Mouse (Mus musculus) liver, embryonic 13.5 days (tissue): ENCODE data around the gene Irgq. TPM values are rescaled to one million over a fixed set of nuclear protein-coding genes. Genes with fewer than 3 reads are reported as not detected.

ENCODE experiments used
- ATAC-seq: fragments of 200-750 bp; cut with Nextera tagmentation; 2 replicates; pipeline ENCODE4 v1.8.0; 2017; ENCODE audit warnings: low read depth, mild to moderate bottlenecking, moderate number of reproducible peaks, moderate library complexity
- DNase-seq: peaks from one replicate; pipeline ENCODE4 v3.0.0; 2022
- H3K27ac ChIP-seq: fragments of 300-500 bp; sonication (generic); 2 replicates; pipeline ENCODE4 v1.5.1; 2015; ENCODE audit warnings: moderate library complexity, mild to moderate bottlenecking, inconsistent platforms
- H3K27me3 ChIP-seq: fragments of 300-500 bp; sonication (generic); 2 replicates; pipeline ENCODE4 v1.6.1; 2015; ENCODE audit warnings: mild to moderate bottlenecking, inconsistent platforms
- H3K36me3 ChIP-seq: fragments of 300-500 bp; sonication (generic); 2 replicates; pipeline ENCODE4 v1.6.1; 2015; ENCODE audit warnings: mild to moderate bottlenecking, inconsistent platforms
- H3K4me1 ChIP-seq: fragments of 300-500 bp; sonication (generic); replicated peaks from 2 replicates; pipeline ENCODE4 v1.6.1; 2015; ENCODE audit warnings: inconsistent platforms
- H3K4me2 ChIP-seq: fragments of 300-500 bp; sonication (generic); 2 replicates; pipeline ENCODE4 v1.6.1; 2015; ENCODE audit warnings: inconsistent platforms, mild to moderate bottlenecking, moderate library complexity
- H3K4me3 ChIP-seq: fragments of 300-500 bp; sonication (generic); replicated peaks from 2 replicates; pipeline ENCODE4 v1.5.1; 2015; ENCODE audit warnings: mild to moderate bottlenecking, inconsistent platforms
- H3K9ac ChIP-seq: fragments of 300-500 bp; sonication (generic); 2 replicates; pipeline ENCODE4 v1.6.1; 2015; ENCODE audit warnings: mild to moderate bottlenecking, inconsistent platforms
- H3K9me3 ChIP-seq: fragments of 300-500 bp; sonication (generic); replicated peaks from 2 replicates; pipeline ENCODE4 v1.6.1; 2016; ENCODE audit warnings: inconsistent platforms
- WGBS: fragments of 180-500 bp; shearing (Covaris S2); methylation state at CpG from one replicate; pipeline ENCODE4 v1.1.7; 2015; ENCODE audit not compliant: insufficient replicate concordance; 5-methylcytosine and 5-hydroxymethylcytosine counted together
- polyA plus RNA-seq: library from polyadenylated mRNA; unstranded; fragments of >200 nt; fragmentation: Nextera tagmentation; extraction: Ambion mirVana; gene quantifications from 2 replicates; pipeline ENCODE4 v1.2.1, GENCODE M21; 2015

Gene Irgq
- polyA plus RNA-seq, 1 experiment from 2014 or later, result 0.99 TPM

- H3K36me3 ChIP-seq, result peaks cover 33% of the 10 kb centered on the region
- peak overlapping the region; percentile 83 for H3K4me3 ChIP-seq
- H3K4me2 ChIP-seq, result peak overlapping the region; percentile 78
- H3K9me3 ChIP-seq, result 0 out of 2 replicates have a peak, but pooled peaks cover 4% of the 10 kb centered on the region
- 26% methylated on average over 13 of the region's 13 CpGs for WGBS
- no peak for ATAC-seq
- peak overlapping the region; percentile 87 for H3K9ac ChIP-seq
- no peak for DNase-seq
- H3K4me1 ChIP-seq, result peaks cover 28% of the 10 kb centered on the region
- H3K27me3 ChIP-seq, result no peaks in the 10 kb centered on the region
- peak overlapping the region; percentile 68 for H3K27ac ChIP-seq
Observed at GRCm38 (mm10) chr7:24547534-24548036, 17.1 kb downstream of the Irgq start.

- Histone ChIP-seq H3K4me3 (no peak overlapping the region), H3K36me3 (peaks cover 60% of the 10 kb centered on the region), H3K9ac (no peak overlapping the region), H3K4me1 (peaks cover 18% of the 10 kb centered on the region), H3K27ac (peak overlapping the region; percentile 50; the same call in 1 of the 2 replicates), H3K4me2 (no peak overlapping the region), H3K9me3 (no peaks in the 10 kb centered on the region), H3K27me3 (no peaks in the 10 kb centered on the region)
- 70% methylated on average over 12 of the region's 12 CpGs for WGBS
- ATAC-seq (peak; percentile 76), DNase-seq (no peak)
Observed at GRCm38 (mm10) chr7:24551985-24552759, 21.7 kb downstream of the Irgq start.

GRCm38 (mm10) chr7:24555786-24556185 is 25.3 kb downstream of the Irgq start:
- Histone ChIP-seq H3K4me3 (no peak overlapping the region), H3K9ac (no peak overlapping the region), H3K27me3 (no peaks in the 10 kb centered on the region), H3K27ac (no peak overlapping the region), H3K9me3 (no peaks in the 10 kb centered on the region), H3K36me3 (peaks cover 66% of the 10 kb centered on the region), H3K4me1 (0 out of 2 replicates have a peak, but pooled peaks cover 8% of the 10 kb centered on the region), H3K4me2 (no peak overlapping the region)
- 88% methylated on average over 10 of the region's 10 CpGs for WGBS
- ATAC-seq (no peak), DNase-seq (no peak)

- no peaks in the 10 kb centered on the region for H3K27me3 ChIP-seq
- no peak overlapping the region for H3K4me3 ChIP-seq
- DNase-seq, result no peak
- H3K4me1 ChIP-seq, result no peaks in the 10 kb centered on the region
- no peak overlapping the region for H3K9ac ChIP-seq
- 82% methylated on average over 4 of the region's 4 CpGs for WGBS
- no peaks in the 10 kb centered on the region for H3K9me3 ChIP-seq
- H3K36me3 ChIP-seq, result peaks cover 80% of the 10 kb centered on the region
- H3K4me2 ChIP-seq, result no peak overlapping the region
- no peak for ATAC-seq
- H3K27ac ChIP-seq, result no peak overlapping the region
Observed at GRCm38 (mm10) chr7:24561450-24561849, 31.0 kb downstream of the Irgq start.

- H3K4me2 ChIP-seq, result no peak overlapping the region
- 90% methylated on average over 8 of the region's 8 CpGs for WGBS
- no peaks in the 10 kb centered on the region for H3K9me3 ChIP-seq
- H3K27ac ChIP-seq, result no peak overlapping the region
- no peak for ATAC-seq
- H3K36me3 ChIP-seq, result peaks cover 92% of the 10 kb centered on the region
- no peaks in the 10 kb centered on the region for H3K27me3 ChIP-seq
- no peak overlapping the region for H3K9ac ChIP-seq
- no peak for DNase-seq
- H3K4me3 ChIP-seq, result no peak overlapping the region
- H3K4me1 ChIP-seq, result no peaks in the 10 kb centered on the region
Observed at GRCm38 (mm10) chr7:24563191-24563836, 32.8 kb downstream of the Irgq start.

GRCm38 (mm10) chr7:24563837-24564206 is 33.3 kb downstream of the Irgq start:
- Histone ChIP-seq H3K4me2 (no peak overlapping the region), H3K4me1 (no peaks in the 10 kb centered on the region), H3K9me3 (no peaks in the 10 kb centered on the region), H3K36me3 (peaks cover 93% of the 10 kb centered on the region), H3K27ac (no peak overlapping the region), H3K9ac (no peak overlapping the region), H3K27me3 (no peaks in the 10 kb centered on the region), H3K4me3 (no peak overlapping the region)
- ATAC-seq, result no peak; the same call in 1 of the 2 replicates
- WGBS, result 76% methylated on average over 4 of the region's 4 CpGs
- DNase-seq, result no peak

- no peaks in the 10 kb centered on the region for H3K9me3 ChIP-seq
- no peak overlapping the region for H3K4me3 ChIP-seq
- H3K4me1 ChIP-seq, result no peaks in the 10 kb centered on the region
- no peaks in the 10 kb centered on the region for H3K27me3 ChIP-seq
- WGBS, result 57% methylated on average over 6 of the region's 6 CpGs
- DNase-seq, result peak; percentile 49
- no peak overlapping the region for H3K27ac ChIP-seq
- H3K4me2 ChIP-seq, result no peak overlapping the region
- peaks cover 85% of the 10 kb centered on the region for H3K36me3 ChIP-seq
- peak; percentile 54; the same call in 1 of the 2 replicates for ATAC-seq
- no peak overlapping the region for H3K9ac ChIP-seq
Observed at GRCm38 (mm10) chr7:24564607-24565265, 34.2 kb downstream of the Irgq start.

- Histone ChIP-seq H3K27ac (no peak overlapping the region), H3K27me3 (no peaks in the 10 kb centered on the region), H3K4me1 (no peaks in the 10 kb centered on the region), H3K9me3 (no peaks in the 10 kb centered on the region), H3K4me3 (no peak overlapping the region), H3K4me2 (no peak overlapping the region), H3K36me3 (peaks cover 84% of the 10 kb centered on the region), H3K9ac (no peak overlapping the region)
- DNase-seq (no peak), ATAC-seq (no peak)
- 85% methylated on average over 11 of the region's 11 CpGs for WGBS
Observed at GRCm38 (mm10) chr7:24565627-24566026, 35.1 kb downstream of the Irgq start.

- H3K27ac ChIP-seq, result no peak overlapping the region
- no peak for DNase-seq
- no peak for ATAC-seq
- no peak overlapping the region for H3K4me3 ChIP-seq
- no peaks in the 10 kb centered on the region for H3K9me3 ChIP-seq
- no peak overlapping the region for H3K4me2 ChIP-seq
- 82% methylated on average over 9 of the region's 9 CpGs for WGBS
- no peaks in the 10 kb centered on the region for H3K4me1 ChIP-seq
- H3K27me3 ChIP-seq, result no peaks in the 10 kb centered on the region
- peaks cover 84% of the 10 kb centered on the region for H3K36me3 ChIP-seq
- no peak overlapping the region for H3K9ac ChIP-seq
Observed at GRCm38 (mm10) chr7:24566206-24566605, 35.7 kb downstream of the Irgq start.

- Histone ChIP-seq H3K27me3 (no peaks in the 10 kb centered on the region), H3K9ac (no peak overlapping the region), H3K4me3 (no peak overlapping the region), H3K4me1 (peaks cover 3% of the 10 kb centered on the region; the same call in 1 of the 2 replicates), H3K36me3 (peaks cover 79% of the 10 kb centered on the region), H3K9me3 (no peaks in the 10 kb centered on the region), H3K4me2 (no peak overlapping the region), H3K27ac (no peak overlapping the region)
- DNase-seq, result no peak
- 79% methylated on average over 4 of the region's 4 CpGs for WGBS
- ATAC-seq, result no peak
Observed at GRCm38 (mm10) chr7:24568512-24568911, 38.0 kb downstream of the Irgq start.

- Histone ChIP-seq H3K4me3 (no peak overlapping the region), H3K4me2 (no peak overlapping the region), H3K27ac (no peak overlapping the region), H3K27me3 (no peaks in the 10 kb centered on the region), H3K9ac (no peak overlapping the region), H3K9me3 (no peaks in the 10 kb centered on the region), H3K4me1 (peaks cover 6% of the 10 kb centered on the region), H3K36me3 (peaks cover 56% of the 10 kb centered on the region)
- DNase-seq, result no peak
- ATAC-seq, result no peak
- WGBS, result 80% methylated on average over 4 of the region's 4 CpGs
Observed at GRCm38 (mm10) chr7:24571071-24571470, 40.6 kb downstream of the Irgq start.
